Mouse (Mus musculus): ENCODE measurements at regions not wholly inside any gene's neighbourhood (a gene's known extent, or its start where the extent isn't known, plus 50 kb on each side); places are given as distances from the start of the nearest gene placed in this dataset.

- TF ChIP-seq POLR2A (IDR thresholded peaks at IDR 0.05; ENCODE audit: borderline replicate concordance, extremely low read depth, insufficient read depth, insufficient read length, poor library complexity, severe bottlenecking) = no peak
- no peak for TF ChIP-seq CTCF (IDR thresholded peaks at IDR 0.05; ENCODE audit: borderline replicate concordance, extremely low read depth, insufficient read depth, insufficient read length)
Measured at GRCm38 (mm10) chr15:61656951-61657350, 734.1 kb upstream of the A1bg start.

Measured in brain, embryonic 14.5 days (tissue).